Mouse (Mus musculus): ENCODE data around the gene Tmprss11g. TPM values are rescaled to one million over a fixed set of nuclear protein-coding genes. Genes with fewer than 3 reads are reported as not detected.

Tmprss11g gene
- polyA plus RNA-seq, 1 experiment from 2014 or later, result 0.07 TPM

GRCm38 (mm10) chr5:86439306-86439705 lies 79.1 kb downstream of the Tmprss11g start:
- Histone ChIP-seq H3K9ac (no peak overlapping the region), H3K9me3 (ENCODE audit: control insufficient read depth, low read length) (no peaks in the 10 kb centered on the region), H3K4me2 (replicated peaks) (no peak overlapping the region), H3K4me3 (replicated peaks; ENCODE audit: low read length) (no peak overlapping the region), H3K27ac (no peak overlapping the region), H3K27me3 (ENCODE audit: control insufficient read depth, insufficient read depth, low read length) (no peaks in the 10 kb centered on the region), H3K36me3 (replicated peaks; ENCODE audit: control insufficient read depth, insufficient read depth) (no peaks in the 10 kb centered on the region), H3K4me1 (replicated peaks; ENCODE audit: control insufficient read depth, insufficient read depth, low read length) (no peaks in the 10 kb centered on the region)
- DNase-seq (ENCODE audit: low spot score) (no peak), ATAC-seq (ENCODE audit: low FRiP score) (no peak)
- 75% methylated on average over 2 of the region's 2 CpGs for WGBS

- Histone ChIP-seq H3K4me3 (replicated peaks; ENCODE audit: low read length) (no peak overlapping the region), H3K9ac (no peak overlapping the region), H3K36me3 (replicated peaks; ENCODE audit: control insufficient read depth, insufficient read depth) (no peaks in the 10 kb centered on the region), H3K9me3 (ENCODE audit: control insufficient read depth, low read length) (no peaks in the 10 kb centered on the region), H3K4me1 (replicated peaks; ENCODE audit: control insufficient read depth, insufficient read depth, low read length) (no peaks in the 10 kb centered on the region), H3K27me3 (ENCODE audit: control insufficient read depth, insufficient read depth, low read length) (no peaks in the 10 kb centered on the region), H3K4me2 (replicated peaks) (no peak overlapping the region), H3K27ac (no peak overlapping the region)
- DNase-seq (ENCODE audit: low spot score) (no peak), ATAC-seq (ENCODE audit: low FRiP score) (no peak)
Observed at GRCm38 (mm10) chr5:86438548-86438947, 79.9 kb downstream of the Tmprss11g start.

Other genes with a start within 250 kb of the Tmprss11g start
- gene Tmprss11c, start 229.3 kb downstream of the Tmprss11g start, polyA plus RNA-seq (2014; fragmentation: Nextera tagmentation; extraction: Ambion mirVana), result not detected in 2 replicates
- gene Tmprss11d, start 145.2 kb downstream of the Tmprss11g start, polyA plus RNA-seq (2014; fragmentation: Nextera tagmentation; extraction: Ambion mirVana), result 0.12 TPM in 1 of 2 replicates, not detected in the other
- 0.07 TPM in 1 of 2 replicates, not detected in the other for gene Tmprss11a, start 49.6 kb downstream of the Tmprss11g start, polyA plus RNA-seq (2014; fragmentation: Nextera tagmentation; extraction: Ambion mirVana)
- gene Tmprss11f, start 113.8 kb upstream of the Tmprss11g start, polyA plus RNA-seq (2014; fragmentation: Nextera tagmentation; extraction: Ambion mirVana), result not detected in 2 replicates
- gene Tmprss11b, start 157.8 kb upstream of the Tmprss11g start, polyA plus RNA-seq (2014; fragmentation: Nextera tagmentation; extraction: Ambion mirVana), result not detected in 2 replicates
- 0.05 TPM in 1 of 2 replicates, not detected in the other for gene Tmprss11e, start 227.2 kb upstream of the Tmprss11g start, polyA plus RNA-seq (2014; fragmentation: Nextera tagmentation; extraction: Ambion mirVana)